Mouse (Mus musculus): Measurements from ENCODE around the gene Ccer1.

GRCm38 (mm10) chr10:97712687-97713086, 19.8 kb downstream of the Ccer1 start:
- TF ChIP-seq POLR2A (IDR thresholded peaks at IDR 0.05; ENCODE audit: low read depth, low read length) (no peak), CTCF (IDR thresholded peaks at IDR 0.05; ENCODE audit: extremely low read depth, insufficient read length, insufficient replicate concordance, low read depth, low read length) (no peak; the same call in 1 of the 2 replicates)

Measured in small intestine, adult 2 months (tissue).